ENCODE assay signal across 27 mouse cellular contexts in the genomic region with DNA sequence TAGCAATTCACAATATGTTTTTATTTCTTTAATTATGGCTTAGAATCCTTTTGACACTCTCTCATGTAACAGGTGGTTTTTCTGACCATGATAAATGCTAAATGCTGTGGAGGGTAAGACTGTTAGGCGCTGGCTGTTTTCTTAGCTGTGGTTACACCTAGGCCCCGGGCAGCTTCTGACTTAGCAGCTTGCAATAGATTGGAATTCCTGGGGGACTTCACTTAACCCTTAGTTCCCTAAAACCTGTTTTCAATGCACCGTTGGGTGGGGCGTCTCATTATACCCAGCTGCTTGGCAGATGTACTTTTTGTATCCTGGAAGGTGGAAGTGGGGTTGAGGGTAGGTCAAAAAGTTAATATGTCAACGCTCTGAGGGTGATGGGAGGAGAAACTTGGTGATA.
DNase-seq lines count a peak whose midpoint lies in the region; ATAC-seq and TF ChIP-seq lines count a peak whose summit lies in the region.
"Had no signal": no experiment of that assay in that cellular context is flagged by ENCODE, and none has a peak within 500 bp of the region (broad histone marks: within the 10 kb centered on the region; RNA-seq: fewer than 3 reads in every experiment).

No protein-coding gene starts in this region.

- no peaks in the 10 kb centered on the region for H3K9me3 ChIP-seq in limb, embryonic 14.5 days (ENCODE audit: control insufficient read depth, low read length)
- H3K9me3 ChIP-seq in limb, embryonic 10.5 days (replicated peaks): no peaks in the 10 kb centered on the region
- H3K9me3 ChIP-seq: embryonic facial prominence, embryonic 15.5 days; heart, embryonic 10.5 days; heart, embryonic 13.5 days had no signal

- H3ac ChIP-seq in myocyte (ENCODE audit: control insufficient read depth, insufficient read length): no peak overlapping the region

- 38% methylated on average over 5 of the region's 5 CpGs for WGBS in limb, embryonic 14.5 days
- 45% methylated on average over 5 of the region's 5 CpGs for WGBS in limb, embryonic 10.5 days

- ATAC-seq in limb, embryonic 14.5 days (ENCODE audit: low FRiP score, low read depth): no peak
- ATAC-seq: activated CD4-positive, CD25-positive, alpha-beta regulatory T cell, adult 4 months; forebrain, embryonic 14.5 days; forebrain, postnatal 0 days; hindbrain, postnatal 0 days; inflammation-experienced regulatory T-cells, adult 6 months; intestine, embryonic 16.5 days had no signal

- no peak overlapping the region for H3K9ac ChIP-seq in limb, embryonic 14.5 days (ENCODE audit: low read depth, low read length, severe bottlenecking)
- H3K9ac ChIP-seq: embryonic facial prominence, embryonic 15.5 days; forebrain, postnatal 0 days; heart, embryonic 13.5 days; hindbrain, embryonic 14.5 days had no signal

- H3K4me1 ChIP-seq in limb, embryonic 14.5 days (ENCODE audit: control insufficient read depth, insufficient read depth, low read length): 0 out of 2 replicates have a peak, but pooled peaks cover 2% of the 10 kb centered on the region
- peaks cover 13% of the 10 kb centered on the region for H3K4me1 ChIP-seq in limb, embryonic 10.5 days

- no peaks in the 10 kb centered on the region for H3K36me3 ChIP-seq in limb, embryonic 14.5 days (ENCODE audit: control insufficient read depth, insufficient read depth, low read length)
- H3K36me3 ChIP-seq in limb, embryonic 10.5 days: no peaks in the 10 kb centered on the region
- no peaks in the 10 kb centered on the region for H3K36me3 ChIP-seq in myocyte (ENCODE audit: control insufficient read depth, insufficient read depth)
- H3K36me3 ChIP-seq: embryonic facial prominence, embryonic 15.5 days; heart, embryonic 10.5 days; heart, embryonic 13.5 days had no signal

- H3K27ac ChIP-seq in limb, embryonic 14.5 days (replicated peaks; ENCODE audit: low read depth, low read length): no peak overlapping the region
- H3K27ac ChIP-seq in limb, embryonic 10.5 days: no peak overlapping the region
- H3K27ac ChIP-seq: embryonic facial prominence, embryonic 15.5 days; heart, adult 2 months; heart, embryonic 10.5 days; heart, embryonic 13.5 days; hindbrain, embryonic 14.5 days; hindbrain, postnatal 0 days had no signal

- no peak for TF ChIP-seq POLR2A in limb, embryonic 14.5 days (IDR thresholded peaks at IDR 0.05; ENCODE audit: borderline replicate concordance, extremely low read depth, insufficient read depth, insufficient read length)
- no peak for TF ChIP-seq POLR2A in myocyte (IDR thresholded peaks at IDR 0.05; ENCODE audit: insufficient read length, low read depth)

- H3K4me3 ChIP-seq in limb, embryonic 14.5 days (replicated peaks; ENCODE audit: low read length): no peak overlapping the region
- no peak overlapping the region for H3K4me3 ChIP-seq in limb, embryonic 10.5 days
- H3K4me3 ChIP-seq in myocyte: no peak overlapping the region
- H3K4me3 ChIP-seq: embryonic facial prominence, embryonic 15.5 days; heart, adult 2 months; heart, embryonic 10.5 days; heart, embryonic 13.5 days had no signal

- H3K79me2 ChIP-seq in myocyte (ENCODE audit: control insufficient read depth, insufficient read depth): no peaks in the 10 kb centered on the region

- DNase-seq in embryo, embryonic 10.5 days (ENCODE audit: low spot score): peak; percentile 23
- no peak for DNase-seq in embryo, embryonic 11 days
- peak; percentile 43 for DNase-seq in limb, embryonic 14.5 days (ENCODE audit: low spot score)
- no peak for DNase-seq in limb, embryonic 10.5 days (ENCODE audit: low spot score)
- DNase-seq in right cerebral cortex, adult 18-20 months: no peak
- DNase-seq: adrenal gland, adult 8-10 months; adrenal gland, postnatal 25 days; cerebellum, adult 11-12 months; cerebellum, adult 8-10 months; cerebellum, postnatal 10 days; cerebellum, postnatal 36 days; forebrain, postnatal 0 days; gastrocnemius, postnatal 10 days; gastrocnemius, postnatal 36 days; heart, adult 2 months; heart, postnatal 14 days; heart, postnatal 4 days had no signal

- H3K27me3 ChIP-seq in limb, embryonic 14.5 days (ENCODE audit: control insufficient read depth, insufficient read depth, low read length): no peaks in the 10 kb centered on the region
- H3K27me3 ChIP-seq in limb, embryonic 10.5 days (ENCODE audit: low read depth, poor library complexity, severe bottlenecking): 0 out of 2 replicates have a peak, but pooled peaks cover 11% of the 10 kb centered on the region
- H3K27me3 ChIP-seq in myocyte (ENCODE audit: control insufficient read depth, insufficient read depth, insufficient read length): no peaks in the 10 kb centered on the region
- H3K27me3 ChIP-seq: embryonic facial prominence, embryonic 15.5 days; heart, embryonic 13.5 days had no signal

- H3K4me2 ChIP-seq in limb, embryonic 14.5 days (replicated peaks; ENCODE audit: low read depth, low read length, severe bottlenecking): no peak overlapping the region
- peak overlapping the region; percentile 88 for H3K4me2 ChIP-seq in myocyte (ENCODE audit: low read depth)
- H3K4me2 ChIP-seq: embryonic facial prominence, embryonic 15.5 days; heart, embryonic 13.5 days; hindbrain, embryonic 14.5 days had no signal

TF ChIP-seq in myocyte, 11 proteins besides CTCF, POLR2A, EP300 and RAD21:
- TF ChIP-seq TCF3 (IDR thresholded peaks at IDR 0.05; ENCODE audit: insufficient read length, low read depth): no peak
- TF ChIP-seq E2F4 (IDR thresholded peaks at IDR 0.05; ENCODE audit: insufficient read depth): no peak
- no peak for TF ChIP-seq USF1 (IDR thresholded peaks at IDR 0.05; ENCODE audit: low read depth)
- peak in 1 of 3 experiments; percentile 5 for TF ChIP-seq MYOD1 (IDR thresholded peaks at IDR 0.05; ENCODE audit: control insufficient read depth in 1 of 3, insufficient read length in 2 of 3, low read depth in 2 of 3)
- no peak for TF ChIP-seq REST (IDR thresholded peaks at IDR 0.05; ENCODE audit: insufficient read depth, insufficient read length)
- TF ChIP-seq CEBPB (IDR thresholded peaks at IDR 0.05; ENCODE audit: insufficient read depth, poor library complexity, severe bottlenecking): peak; percentile 69
- TF ChIP-seq MYOG (IDR thresholded peaks at IDR 0.05; ENCODE audit: control insufficient read depth in 1 of 3, insufficient read depth in 1 of 3, insufficient read length in 2 of 3, low read depth in 2 of 3): peak in 1 of 3 experiments; percentile 41
- no peak for TF ChIP-seq POLR2AphosphoS2 (IDR thresholded peaks at IDR 0.05; ENCODE audit: insufficient read length, low read depth)

Comparison
In these comparisons a context has a peak if more than half of its experiments do, and no peak if none do; other contexts are left out.
1. DNase-seq: peak in embryo, embryonic 10.5 days (single experiment) and limb, embryonic 14.5 days (single experiment); none in embryo, embryonic 11 days (single experiment), limb, embryonic 10.5 days (single experiment) and right cerebral cortex, adult 18-20 months (single experiment).